In the genomic region with DNA sequence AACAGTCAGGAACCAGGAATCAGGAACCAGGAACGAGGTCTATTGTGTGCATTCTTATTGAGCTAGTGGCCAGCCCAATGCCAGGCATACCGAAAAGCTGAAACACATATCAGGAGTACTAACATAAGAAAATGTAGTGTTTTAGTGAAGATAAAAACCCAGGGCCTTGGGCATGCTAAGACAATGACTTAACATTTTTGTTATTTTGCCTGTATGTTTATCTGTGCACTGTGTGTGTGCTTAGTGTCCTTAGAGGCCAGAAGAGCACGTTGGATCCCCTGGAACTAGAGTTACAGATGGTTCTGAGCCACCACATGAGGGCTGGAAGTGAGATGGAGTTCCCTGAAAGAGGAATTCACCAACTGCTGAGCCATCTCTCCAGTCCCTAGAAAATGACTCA, we compare ENCODE assay signal across 16 mouse cellular contexts. TPM values are rescaled to one million over a fixed set of nuclear protein-coding genes. Genes with fewer than 3 reads are reported as not detected.
DNase-seq lines count a peak whose midpoint lies in the region; ATAC-seq and TF ChIP-seq lines count a peak whose summit lies in the region.
"Had no signal": no experiment of that assay in that cellular context is flagged by ENCODE, and none has a peak within 500 bp of the region (broad histone marks: within the 10 kb centered on the region; RNA-seq: fewer than 3 reads in every experiment).

No protein-coding gene starts in this region.

- no peaks in the 10 kb centered on the region for H3K27me3 ChIP-seq in heart, embryonic 12.5 days (replicated peaks)
- no peaks in the 10 kb centered on the region for H3K27me3 ChIP-seq in heart, adult 2 months (ENCODE audit: control insufficient read depth, insufficient read depth, low read length)
- H3K27me3 ChIP-seq in embryonic facial prominence, embryonic 10.5 days (replicated peaks; ENCODE audit: low read depth, poor library complexity, severe bottlenecking): no peaks in the 10 kb centered on the region
- H3K27me3 ChIP-seq in limb, embryonic 12.5 days: no peaks in the 10 kb centered on the region
- no peaks in the 10 kb centered on the region for H3K27me3 ChIP-seq in forebrain, embryonic 14.5 days (replicated peaks; ENCODE audit: control insufficient read depth, insufficient read depth, low read length)
- H3K27me3 ChIP-seq: neural tube, embryonic 13.5 days had no signal

- no peaks in the 10 kb centered on the region for H3K79me2 ChIP-seq in heart, adult 2 months (replicated peaks; ENCODE audit: control insufficient read depth, insufficient read depth, low read length)

- no peaks in the 10 kb centered on the region for H3K9me3 ChIP-seq in heart, embryonic 12.5 days (replicated peaks)
- H3K9me3 ChIP-seq in embryonic facial prominence, embryonic 10.5 days: no peaks in the 10 kb centered on the region
- H3K9me3 ChIP-seq in limb, embryonic 12.5 days: no peaks in the 10 kb centered on the region
- H3K9me3 ChIP-seq in forebrain, embryonic 14.5 days (replicated peaks; ENCODE audit: control insufficient read depth, low read length): no peaks in the 10 kb centered on the region
- H3K9me3 ChIP-seq: midbrain, embryonic 12.5 days; neural tube, embryonic 13.5 days had no signal

- no peak for TF ChIP-seq EP300 in heart, adult 2 months (IDR thresholded peaks at IDR 0.05; ENCODE audit: insufficient read depth, low read depth, low read length)

- peak overlapping the region; percentile 58 for H3K27ac ChIP-seq in heart, embryonic 12.5 days (ENCODE audit: poor library complexity, severe bottlenecking)
- no peak overlapping the region for H3K27ac ChIP-seq in heart, adult 2 months
- peak overlapping the region; percentile 52; the same call in 1 of the 2 replicates for H3K27ac ChIP-seq in embryonic facial prominence, embryonic 10.5 days (replicated peaks)
- 0 out of 2 replicates have a peak overlapping the region, but pooled peaks have one; percentile 17 for H3K27ac ChIP-seq in limb, embryonic 12.5 days
- H3K27ac ChIP-seq in forebrain, embryonic 14.5 days (ENCODE audit: low read depth, low read length): no peak overlapping the region
- H3K27ac ChIP-seq: midbrain, embryonic 12.5 days; neural tube, embryonic 13.5 days had no signal

- WGBS in heart, embryonic 12.5 days: 58% methylated on average over 3 of the region's 3 CpGs
- 47% methylated on average over 3 of the region's 3 CpGs for WGBS in heart, adult 2 months
- WGBS in embryonic facial prominence, embryonic 10.5 days: 79% methylated on average over 3 of the region's 3 CpGs
- WGBS in limb, embryonic 12.5 days: 85% methylated on average over 3 of the region's 3 CpGs
- 78% methylated on average over 3 of the region's 3 CpGs for WGBS in forebrain, embryonic 14.5 days
- WGBS in lung, adult 2 months: 70% methylated on average over 3 of the region's 3 CpGs

- intact Hi-C loops in heart, adult 2 months (cut with DNase I): no loop called here

- peaks cover 36% of the 10 kb centered on the region for H3K4me1 ChIP-seq in heart, embryonic 12.5 days (replicated peaks)
- H3K4me1 ChIP-seq in heart, adult 2 months (ENCODE audit: control insufficient read depth, insufficient read depth, low read length): peaks cover 3% of the 10 kb centered on the region; the same call in 1 of the 2 replicates
- peaks cover 39% of the 10 kb centered on the region for H3K4me1 ChIP-seq in embryonic facial prominence, embryonic 10.5 days
- H3K4me1 ChIP-seq in limb, embryonic 12.5 days (replicated peaks): peaks cover 27% of the 10 kb centered on the region
- peaks cover 11% of the 10 kb centered on the region for H3K4me1 ChIP-seq in forebrain, embryonic 14.5 days (ENCODE audit: control insufficient read depth, insufficient read depth, low read length)
- H3K4me1 ChIP-seq in lung, adult 2 months (ENCODE audit: control insufficient read depth, insufficient read depth, low read length): no peaks in the 10 kb centered on the region

- TF ChIP-seq POLR2A in heart, adult 2 months (IDR thresholded peaks at IDR 0.05; ENCODE audit: insufficient read depth, low read depth, low read length): no peak
- no peak for TF ChIP-seq POLR2A in lung, adult 2 months (IDR thresholded peaks at IDR 0.05; ENCODE audit: borderline replicate concordance, extremely low read depth, low read depth, low read length)

- no peak for TF ChIP-seq CTCF in heart, adult 2 months (IDR thresholded peaks at IDR 0.05)
- TF ChIP-seq CTCF in lung, adult 2 months (IDR thresholded peaks at IDR 0.05; ENCODE audit: insufficient read depth, low read length): no peak

- H3K9ac ChIP-seq in heart, embryonic 12.5 days: no peak overlapping the region
- no peak overlapping the region for H3K9ac ChIP-seq in heart, adult 2 months (ENCODE audit: low read depth, low read length)
- no peak overlapping the region for H3K9ac ChIP-seq in limb, embryonic 12.5 days (replicated peaks)
- no peak overlapping the region for H3K9ac ChIP-seq in forebrain, embryonic 14.5 days (ENCODE audit: low read length)
- H3K9ac ChIP-seq: midbrain, embryonic 12.5 days; neural tube, embryonic 13.5 days had no signal

- H3K4me3 ChIP-seq in heart, embryonic 12.5 days: no peak overlapping the region
- no peak overlapping the region for H3K4me3 ChIP-seq in heart, adult 2 months
- H3K4me3 ChIP-seq in embryonic facial prominence, embryonic 10.5 days: no peak overlapping the region
- no peak overlapping the region for H3K4me3 ChIP-seq in limb, embryonic 12.5 days (replicated peaks)
- H3K4me3 ChIP-seq in forebrain, embryonic 14.5 days (ENCODE audit: low read depth, low read length): no peak overlapping the region
- H3K4me3 ChIP-seq in lung, adult 2 months (replicated peaks; ENCODE audit: extremely low read depth, low read depth, low read length): no peak overlapping the region
- H3K4me3 ChIP-seq: midbrain, embryonic 12.5 days; neural tube, embryonic 13.5 days had no signal

- H3K4me2 ChIP-seq in heart, embryonic 12.5 days: no peak overlapping the region
- no peak overlapping the region for H3K4me2 ChIP-seq in limb, embryonic 12.5 days
- H3K4me2 ChIP-seq in forebrain, embryonic 14.5 days (ENCODE audit: low read length): no peak overlapping the region
- H3K4me2 ChIP-seq: midbrain, embryonic 12.5 days; neural tube, embryonic 13.5 days had no signal

- peak; percentile 81 for ATAC-seq in heart, embryonic 12.5 days (ENCODE audit: insufficient number of reproducible peaks, low FRiP score)
- no peak for ATAC-seq in limb, embryonic 12.5 days (ENCODE audit: insufficient number of reproducible peaks, insufficient read depth, low FRiP score, low TSS enrichment, low read depth)
- ATAC-seq in megakaryocyte-erythroid progenitor cell, adult 5-6 weeks (replicated peaks; ENCODE audit: low FRiP score, low TSS enrichment, poor library complexity, severe bottlenecking): peak; percentile 83
- ATAC-seq in forebrain, embryonic 14.5 days: no peak

- H3K36me3 ChIP-seq in heart, embryonic 12.5 days: no peaks in the 10 kb centered on the region
- H3K36me3 ChIP-seq in heart, adult 2 months (ENCODE audit: control insufficient read depth, insufficient read depth, low read length): no peaks in the 10 kb centered on the region
- no peaks in the 10 kb centered on the region for H3K36me3 ChIP-seq in embryonic facial prominence, embryonic 10.5 days (replicated peaks)
- no peaks in the 10 kb centered on the region for H3K36me3 ChIP-seq in limb, embryonic 12.5 days
- no peaks in the 10 kb centered on the region for H3K36me3 ChIP-seq in forebrain, embryonic 14.5 days (ENCODE audit: control insufficient read depth, insufficient read depth, low read length)
- H3K36me3 ChIP-seq: midbrain, embryonic 12.5 days; neural tube, embryonic 13.5 days had no signal

- DNase-seq in heart, adult 2 months: no peak
- no peak for DNase-seq in embryonic facial prominence, embryonic 10.5 days (ENCODE audit: low spot score)
- no peak for DNase-seq in forebrain, embryonic 14.5 days (ENCODE audit: low spot score)
- no peak for DNase-seq in retina, postnatal 1 day
- no peak for DNase-seq in lung, adult 2 months
- DNase-seq: cerebellum, postnatal 10 days; embryo, embryonic 11 days; gastrocnemius, postnatal 14 days; kidney, adult 8-10 months; lung, postnatal 36 days; thymus, adult 2 months had no signal

RNA-seq across cellular contexts. Expression of a gene that starts 7.7 kb away (rescaled TPM):
- 52.4 and 55.2 TPM in 2 replicates for polyA plus RNA-seq in heart, embryonic 12.5 days (2016; fragmentation: Nextera tagmentation; extraction: Ambion mirVana)
- 10 to 100 TPM; 31.9 to 33.9 TPM for total RNA-seq in heart, adult 2 months (2021)
- 48.3 and 72.9 TPM in 2 replicates for polyA plus RNA-seq in heart, adult 2 months (2012; rRNA removed)
- polyA plus RNA-seq in embryonic facial prominence, embryonic 10.5 days (2016; fragmentation: Nextera tagmentation; extraction: Ambion mirVana): 81.4 and 86.7 TPM in 2 replicates
- polyA plus RNA-seq in limb, embryonic 12.5 days (2016; fragmentation: Nextera tagmentation; extraction: Ambion mirVana): 81.4 and 85.3 TPM in 2 replicates
- 38.1 and 66.4 TPM in 2 replicates for total RNA-seq in megakaryocyte-erythroid progenitor cell, adult 5-6 weeks (2014; fragmentation: Nextera tagmentation)
- 18.2 and 19.2 TPM in 2 replicates for total RNA-seq in megakaryocyte-erythroid progenitor cell, adult 5-6 weeks (2017)
- polyA plus RNA-seq in forebrain, embryonic 14.5 days (2014; fragmentation: Nextera tagmentation; extraction: Ambion mirVana): 125 and 131 TPM in 2 replicates
- polyA plus RNA-seq in lung, adult 2 months (2012; rRNA removed): 58.1 and 71.6 TPM in 2 replicates

RNA-seq across cellular contexts. Expression of a gene that starts 22.4 kb away (rescaled TPM):
- 0.41 and 0.47 TPM in 2 replicates for polyA plus RNA-seq in heart, embryonic 12.5 days (2016; fragmentation: Nextera tagmentation; extraction: Ambion mirVana)
- under 1 TPM; 0.29 to 0.61 TPM for total RNA-seq in heart, adult 2 months (2021)
- polyA plus RNA-seq in heart, adult 2 months (2012; rRNA removed): 0.53 and 0.80 TPM in 2 replicates
- 1.3 and 1.6 TPM in 2 replicates for polyA plus RNA-seq in embryonic facial prominence, embryonic 10.5 days (2016; fragmentation: Nextera tagmentation; extraction: Ambion mirVana)
- 3.8 and 4.1 TPM in 2 replicates for polyA plus RNA-seq in limb, embryonic 12.5 days (2016; fragmentation: Nextera tagmentation; extraction: Ambion mirVana)
- total RNA-seq in megakaryocyte-erythroid progenitor cell, adult 5-6 weeks (2014; fragmentation: Nextera tagmentation): 0.44 and 1.6 TPM in 2 replicates
- total RNA-seq in megakaryocyte-erythroid progenitor cell, adult 5-6 weeks (2017): 1.9 TPM in 1 of 2 replicates, not detected in the other
- 0.32 and 0.54 TPM in 2 replicates for polyA plus RNA-seq in forebrain, embryonic 14.5 days (2014; fragmentation: Nextera tagmentation; extraction: Ambion mirVana)
- 7.4 and 23.0 TPM in 2 replicates for polyA plus RNA-seq in lung, adult 2 months (2012; rRNA removed)

RNA-seq across cellular contexts. Expression of a gene that starts 44.7 kb away (rescaled TPM):
- polyA plus RNA-seq in heart, embryonic 12.5 days (2016; fragmentation: Nextera tagmentation; extraction: Ambion mirVana): 2.3 and 3.2 TPM in 2 replicates
- total RNA-seq in heart, adult 2 months (2021): 10 to 100 TPM; 16.3 to 27.3 TPM
- polyA plus RNA-seq in heart, adult 2 months (2012; rRNA removed): 12.0 and 15.7 TPM in 2 replicates
- 1.7 and 1.8 TPM in 2 replicates for polyA plus RNA-seq in embryonic facial prominence, embryonic 10.5 days (2016; fragmentation: Nextera tagmentation; extraction: Ambion mirVana)
- 2.3 and 2.9 TPM in 2 replicates for polyA plus RNA-seq in limb, embryonic 12.5 days (2016; fragmentation: Nextera tagmentation; extraction: Ambion mirVana)
- 10.6 and 15.9 TPM in 2 replicates for total RNA-seq in megakaryocyte-erythroid progenitor cell, adult 5-6 weeks (2014; fragmentation: Nextera tagmentation)
- total RNA-seq in megakaryocyte-erythroid progenitor cell, adult 5-6 weeks (2017): 6.9 and 7.0 TPM in 2 replicates
- 1.1 and 1.7 TPM in 2 replicates for polyA plus RNA-seq in forebrain, embryonic 14.5 days (2014; fragmentation: Nextera tagmentation; extraction: Ambion mirVana)
- polyA plus RNA-seq in lung, adult 2 months (2012; rRNA removed): 27.9 and 38.2 TPM in 2 replicates

Comparison
In these comparisons a context has a peak if more than half of its experiments do, and no peak if none do; other contexts are left out.
1. H3K27ac ChIP-seq: peak in heart, embryonic 12.5 days (single experiment), embryonic facial prominence, embryonic 10.5 days (single experiment) and limb, embryonic 12.5 days (single experiment); none in heart, adult 2 months (single experiment) and forebrain, embryonic 14.5 days (single experiment).
2. ATAC-seq: peak in heart, embryonic 12.5 days (single experiment) and megakaryocyte-erythroid progenitor cell, adult 5-6 weeks (single experiment); none in limb, embryonic 12.5 days (single experiment) and forebrain, embryonic 14.5 days (single experiment).